Mouse (Mus musculus) liver, postnatal 0 days (tissue): ENCODE measurements around the gene Fhad1.

ENCODE experiments used
- CTCF ChIP-seq: sonication (generic); IDR thresholded peaks from 2 replicates; pipeline ENCODE4 v1.5.1; 2016; ENCODE audit warnings: antibody characterized with exemption, low read depth
- EP300 ChIP-seq: IDR thresholded peaks from 2 replicates; pipeline ENCODE4 v1.6.1; 2016; ENCODE audit warnings: antibody characterized with exemption, low read depth, mild to moderate bottlenecking

- TF ChIP-seq CTCF, result no peak
- no peak for TF ChIP-seq EP300
These were observed 23.0 kb upstream of the Fhad1 start for GRCm38 (mm10) chr4:142037897-142038296.
